Mouse (Mus musculus): ENCODE measurements at regions not wholly inside any gene's neighbourhood (a gene's known extent, or its start where the extent isn't known, plus 50 kb on each side); places are given as distances from the start of the nearest gene placed in this dataset.
"Not testable (repeated sequence)": the region's sequence is repeated elsewhere in the genome, so short reads cannot be mapped to it uniquely, and the experiment has no call there.

DNA sequence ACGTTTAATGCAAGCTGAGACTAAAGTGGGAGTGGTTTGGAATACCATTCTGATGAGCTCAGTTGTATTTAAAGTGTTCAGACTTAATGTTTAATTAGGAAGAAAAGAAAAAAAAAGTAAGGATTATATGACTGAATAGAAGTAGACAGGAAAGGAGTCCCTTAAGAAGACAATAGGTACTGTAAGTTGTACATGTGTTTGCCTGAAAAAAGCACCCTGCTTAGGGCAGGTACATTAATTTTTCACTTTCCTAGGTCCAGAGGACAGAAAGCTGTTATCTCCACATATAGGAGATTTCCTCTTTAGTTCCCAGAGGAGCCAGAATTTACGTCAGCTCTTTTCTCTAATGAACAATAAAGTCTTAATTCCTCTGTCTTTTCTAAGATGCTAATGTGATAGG is 58.5 kb downstream of the Olfr987 start:
- intact Hi-C loops (cut with DNase I; ENCODE audit: low total_unique reads) = no loop called here

DNA sequence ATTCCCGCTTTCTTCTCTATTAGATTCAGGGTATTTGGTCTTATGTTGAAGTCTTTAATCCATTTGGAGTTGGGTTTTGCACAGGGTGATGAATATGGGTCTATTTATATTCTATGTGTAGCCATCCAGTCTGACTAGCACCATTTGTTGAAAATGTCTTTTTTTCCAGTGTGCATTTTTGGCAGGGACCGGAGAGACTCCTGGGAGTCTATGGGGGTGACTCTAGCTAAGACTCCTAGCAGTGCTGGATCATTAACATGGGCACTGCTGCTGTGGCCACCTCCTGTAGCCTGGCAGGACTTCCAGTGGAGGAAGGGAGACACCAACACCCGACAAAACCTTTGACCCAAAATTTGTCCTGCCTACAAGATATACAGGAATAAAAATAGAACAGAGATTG is 61.0 kb downstream of the Olfr987 start:
- DNase-seq = no peak
- intact Hi-C loops (cut with DNase I; ENCODE audit: low total_unique reads) = no loop called here

More for the DNA sequence above, 58.5 kb downstream of the Olfr987 start:
- no peak for DNase-seq

DNA sequence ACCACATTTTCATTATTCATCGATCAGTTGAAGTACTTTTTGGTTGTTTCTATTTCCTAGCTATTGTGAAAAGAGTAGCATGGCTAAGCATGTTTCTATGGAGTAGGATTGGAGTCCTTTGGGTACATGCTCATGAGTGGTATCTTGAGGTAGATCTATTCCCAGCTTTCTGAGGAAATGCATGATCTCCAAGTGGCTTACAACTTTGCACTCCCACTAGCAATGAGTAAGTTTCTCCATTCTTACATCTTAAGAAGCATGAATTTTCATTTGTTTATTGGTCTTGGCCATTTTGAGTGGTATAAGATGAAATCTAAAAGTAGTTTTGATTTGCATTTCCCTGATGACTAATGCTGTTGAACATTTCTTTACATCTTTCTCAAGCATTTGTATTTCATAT is 61.7 kb downstream of the Olfr987 start:
- intact Hi-C loops (cut with DNase I; ENCODE audit: low total_unique reads) = no loop called here
- no peak for DNase-seq

DNA sequence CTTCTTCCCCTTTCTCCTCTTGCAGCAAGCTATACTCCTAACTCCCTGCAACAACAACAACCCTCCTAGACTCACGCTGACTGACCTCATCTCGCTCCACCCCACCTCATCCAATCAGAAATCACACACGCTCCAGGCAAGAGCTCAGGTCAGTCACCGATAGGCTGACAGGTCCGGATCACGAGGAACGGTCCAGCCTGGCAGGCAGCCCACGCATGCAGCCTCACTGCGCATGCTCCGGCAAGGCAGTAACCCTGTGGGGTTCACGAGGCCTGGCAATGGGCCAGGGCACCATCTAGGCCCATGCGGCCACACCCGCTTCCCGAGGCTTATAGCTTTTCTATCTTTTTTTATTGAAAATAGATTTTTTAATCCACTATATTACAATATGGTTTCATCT is 69.8 kb upstream of the Lrrc55 start:
- peak; percentile 7 for DNase-seq
- intact Hi-C loops (cut with DNase I; ENCODE audit: low total_unique reads) = not testable (repeated sequence)

DNA sequence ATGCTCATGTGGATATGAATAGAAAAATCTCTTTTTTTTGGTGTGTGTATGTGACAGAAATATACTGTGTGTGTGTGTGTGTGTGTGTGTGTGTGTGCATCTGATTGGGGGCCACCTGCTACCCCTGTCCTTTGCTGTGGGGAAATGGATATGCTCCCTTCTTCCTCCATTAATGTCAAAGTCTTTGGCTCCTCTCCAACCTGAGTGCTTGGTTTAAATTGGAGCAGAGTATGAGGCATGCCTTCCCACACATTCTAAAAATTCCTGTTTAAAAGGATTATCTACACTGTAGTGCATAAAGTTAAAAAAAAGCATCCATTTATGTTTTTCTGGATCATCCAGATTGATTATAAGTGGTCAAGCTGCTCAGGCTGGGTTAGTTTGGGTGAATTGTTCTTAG is 68.7 kb upstream of the Lrrc55 start:
- DNase-seq = no peak
- intact Hi-C loops (cut with DNase I; ENCODE audit: low total_unique reads) = no loop called here

DNA sequence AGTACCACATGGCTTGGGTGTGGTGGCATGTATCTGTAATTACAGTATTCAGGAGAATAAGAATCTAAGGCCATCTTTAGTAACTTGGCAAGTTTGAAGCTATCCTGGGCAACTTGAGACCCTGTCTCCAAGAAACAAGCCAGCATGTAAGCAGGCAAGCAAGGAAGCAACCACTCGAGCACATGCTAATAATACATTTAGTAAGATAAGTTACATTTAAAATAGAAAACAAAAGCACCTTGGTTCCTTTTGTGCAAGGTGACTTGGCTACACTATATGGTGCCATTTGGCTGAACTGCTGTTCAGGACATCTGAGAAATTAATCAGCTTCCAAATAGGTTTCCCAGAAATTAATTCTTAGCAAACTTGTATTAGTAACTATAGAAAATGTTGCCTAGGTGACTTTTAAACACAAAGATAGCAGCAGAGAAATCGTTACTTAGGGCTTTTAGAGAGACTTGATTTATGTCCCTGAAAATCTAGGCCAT is 68.1 kb upstream of the Lrrc55 start:
- intact Hi-C loops (cut with DNase I; ENCODE audit: low total_unique reads) = no loop called here
- DNase-seq = no peak

DNA sequence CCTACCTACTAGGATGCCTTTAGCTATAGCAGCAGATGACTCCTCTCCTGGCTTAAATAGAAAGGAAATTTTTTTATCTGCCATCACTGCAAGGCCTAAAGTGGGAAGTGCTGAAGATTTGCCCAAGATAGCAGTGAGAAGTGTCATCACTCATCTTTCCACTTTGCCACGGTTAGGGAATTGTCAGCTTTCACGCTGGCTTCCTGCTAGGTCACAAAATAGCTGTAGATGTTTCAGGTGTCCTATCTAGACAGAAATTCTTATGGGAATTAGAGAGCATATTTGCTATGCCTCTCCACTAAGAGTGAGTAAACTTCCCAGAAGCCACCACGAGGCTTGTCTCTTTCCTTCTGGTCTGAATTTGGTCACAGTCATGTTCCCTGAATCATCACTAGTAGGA is 60.4 kb upstream of the Lrrc55 start:
- intact Hi-C loops (cut with DNase I; ENCODE audit: low total_unique reads) = no loop called here
- no peak for DNase-seq

DNA sequence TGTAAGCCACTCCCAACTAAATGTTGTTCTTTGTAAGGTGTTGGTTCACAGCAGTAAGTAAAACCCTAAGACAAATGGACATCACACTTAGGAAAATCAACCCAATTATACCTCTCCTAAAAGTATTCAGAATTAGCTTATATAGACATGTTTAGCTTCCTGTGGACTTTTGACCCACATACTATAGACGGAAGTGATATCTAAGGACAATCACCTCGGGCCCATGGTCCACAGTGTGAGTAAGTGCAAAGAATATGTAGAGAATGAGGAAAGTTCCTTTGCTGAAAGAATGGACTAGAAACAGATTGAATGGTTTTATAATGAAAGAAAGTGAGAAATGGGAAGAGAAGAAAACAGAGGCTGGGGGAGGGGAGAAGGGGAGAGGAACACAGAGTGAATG is 58.6 kb upstream of the Lrrc55 start:
- DNase-seq = no peak
- intact Hi-C loops (cut with DNase I; ENCODE audit: low total_unique reads) = no loop called here

DNA sequence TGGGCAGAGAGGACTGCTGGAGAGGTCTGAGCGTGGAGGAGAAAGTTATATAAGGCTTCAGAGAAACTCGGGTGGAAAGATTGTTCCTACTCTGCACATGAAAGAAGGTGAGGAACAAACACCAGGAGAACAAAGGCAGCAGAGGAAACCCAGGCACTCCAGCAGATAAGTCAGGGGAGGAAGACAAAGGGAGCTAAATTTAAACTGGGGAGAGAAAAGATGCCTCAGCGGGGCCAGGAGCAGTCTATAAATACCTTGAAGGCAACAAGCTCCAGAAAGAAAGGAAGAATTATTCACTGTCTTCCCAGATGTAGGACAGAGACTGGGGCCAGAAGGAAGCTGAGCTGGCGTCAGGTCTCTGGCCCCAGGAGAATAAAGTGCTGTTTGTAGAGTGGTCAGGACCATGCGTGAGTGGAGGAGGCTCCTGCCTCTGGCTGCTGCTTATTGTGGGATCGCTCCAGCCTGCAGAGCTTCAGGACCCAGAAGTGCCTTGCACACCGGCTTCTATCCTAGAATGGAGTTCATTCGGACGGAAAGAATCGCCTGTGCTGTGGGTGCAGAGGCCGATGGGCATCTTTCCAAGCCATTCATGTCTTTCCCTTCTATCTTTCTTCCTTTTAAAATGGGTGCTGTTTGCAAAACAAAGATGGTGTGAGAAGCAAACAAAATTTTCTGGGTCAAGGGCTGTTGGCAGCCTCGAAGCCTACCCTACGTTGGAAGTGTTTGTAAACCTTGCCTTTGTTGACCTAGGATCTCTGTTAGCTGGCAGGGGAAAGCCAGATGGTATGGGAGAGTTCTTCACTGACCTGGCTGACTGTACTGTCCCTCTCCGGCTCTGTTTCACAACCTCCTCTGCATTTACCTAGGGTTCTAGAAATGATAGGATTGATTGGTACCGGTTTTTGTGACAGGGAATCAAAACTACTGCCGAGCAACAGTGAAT is 55.6 kb upstream of the Lrrc55 start:
- DNase-seq = peak; percentile 7
- intact Hi-C loops (cut with DNase I; ENCODE audit: low total_unique reads) = no loop called here

DNA sequence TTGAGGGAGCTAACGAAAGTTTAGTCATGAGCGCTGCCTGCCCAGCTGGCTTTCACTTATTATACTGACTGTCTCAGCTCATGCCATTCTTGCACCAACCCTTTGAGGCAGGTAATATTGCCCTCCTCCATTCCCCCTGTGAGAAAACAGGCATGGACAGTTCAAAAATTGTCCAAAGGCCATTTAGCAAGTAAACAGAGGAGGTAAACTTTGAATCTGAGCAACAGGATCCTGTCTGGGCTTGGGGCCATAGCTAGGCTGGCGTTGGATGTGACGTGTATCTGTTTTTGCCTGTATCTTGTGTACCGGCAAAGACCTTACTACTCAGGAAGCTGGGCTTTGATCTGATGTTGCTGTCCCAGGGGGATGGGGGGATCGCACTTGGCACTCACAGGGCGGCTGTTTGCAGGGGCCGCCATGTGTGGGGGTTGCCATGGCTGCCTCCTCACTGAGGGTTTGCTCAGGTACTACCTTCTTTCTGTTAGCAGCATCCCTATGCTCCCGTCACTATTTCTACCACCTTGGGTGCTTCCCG is 53.1 kb upstream of the Lrrc55 start:
- intact Hi-C loops (cut with DNase I; ENCODE audit: low total_unique reads) = no loop called here
- DNase-seq = peak; percentile 16

All from gastrocnemius, postnatal 14 days (tissue).